Mouse (Mus musculus) ovary, postnatal 14 days (tissue): Measurements from ENCODE around the gene Cpped1.

Source experiments
- DNase-seq: peaks from one replicate; pipeline ENCODE4 v3.0.0; 2022; ENCODE audit warnings: low spot score

Gene Cpped1

DNA sequence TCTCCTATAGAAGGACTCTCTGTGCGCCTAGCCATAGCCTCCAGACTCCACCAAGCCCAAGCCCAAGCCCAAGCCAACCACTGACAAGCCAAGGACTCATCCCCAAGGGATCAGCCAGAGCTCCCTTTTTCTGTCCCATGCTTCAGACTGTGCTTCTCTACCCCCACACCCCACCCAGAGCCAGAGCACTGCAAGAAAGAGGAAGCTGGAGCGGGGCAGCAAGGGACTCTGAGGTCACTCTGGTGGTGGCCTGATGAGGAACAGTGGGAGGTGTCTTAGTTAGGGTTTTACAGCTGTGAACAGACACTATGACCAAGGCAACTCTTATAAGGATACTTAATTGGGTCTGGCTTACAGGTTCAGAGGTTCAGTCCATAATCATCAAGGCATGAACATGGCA, 65.8 kb downstream of the Cpped1 start:
- no peak for DNase-seq

DNA sequence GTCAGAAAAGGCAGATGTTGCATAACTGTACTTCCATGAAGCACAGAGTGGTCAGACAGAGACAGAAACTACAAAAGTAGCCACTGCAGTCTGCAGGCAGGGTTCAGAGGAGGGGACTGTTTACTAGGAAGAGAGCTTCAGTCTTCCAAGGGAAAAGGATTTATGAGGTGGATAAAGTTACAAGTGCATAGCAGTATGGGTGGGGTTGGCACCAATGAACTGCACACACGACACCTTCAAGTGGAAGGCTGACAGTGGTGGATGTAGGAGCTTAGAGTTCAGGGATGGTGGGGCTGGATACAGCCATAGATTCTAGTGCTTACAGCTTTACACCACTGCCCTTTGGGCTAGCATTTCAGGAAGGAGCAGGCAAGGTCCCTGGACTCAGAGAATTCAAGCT, 75.8 kb downstream of the Cpped1 start:
- DNase-seq: no peak

DNA sequence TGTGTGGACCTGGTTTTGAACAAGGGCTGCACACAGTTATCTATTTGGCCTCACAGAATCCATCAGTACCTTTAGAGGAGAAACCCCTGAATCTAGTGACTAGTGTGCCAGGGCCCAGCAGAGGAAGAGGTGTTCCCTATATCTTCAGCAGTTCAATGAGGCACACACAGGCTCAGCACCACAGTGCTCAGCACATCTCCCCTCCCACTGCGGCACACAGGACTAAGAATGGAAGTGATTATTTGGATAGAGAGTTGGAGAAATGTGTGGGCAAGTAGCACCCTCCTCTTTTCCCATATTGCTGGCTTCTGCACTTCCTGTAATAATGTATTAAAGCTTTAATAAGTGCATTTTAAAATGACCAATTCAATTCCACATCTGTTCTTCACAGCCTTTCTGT, 80.4 kb downstream of the Cpped1 start:
- no peak for DNase-seq

DNA sequence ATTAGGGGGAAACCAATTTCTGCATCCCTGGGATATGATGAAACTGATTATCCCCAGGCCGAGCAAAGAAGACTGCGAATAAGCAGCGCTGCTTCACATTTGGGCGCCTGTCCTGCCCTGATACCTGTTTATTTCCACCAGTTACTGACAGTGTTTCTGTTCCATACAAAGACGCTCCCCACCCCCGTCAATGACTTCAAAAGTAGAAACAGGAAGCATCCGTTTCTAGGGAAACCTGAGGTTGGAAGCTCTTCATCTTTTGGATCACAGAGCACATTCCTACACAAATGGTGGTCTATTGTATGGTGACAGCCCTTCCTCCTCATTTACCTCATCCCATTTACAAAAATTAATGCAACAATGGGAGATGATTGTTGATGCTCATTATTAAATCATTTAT, 84.4 kb downstream of the Cpped1 start:
- DNase-seq: no peak

DNA sequence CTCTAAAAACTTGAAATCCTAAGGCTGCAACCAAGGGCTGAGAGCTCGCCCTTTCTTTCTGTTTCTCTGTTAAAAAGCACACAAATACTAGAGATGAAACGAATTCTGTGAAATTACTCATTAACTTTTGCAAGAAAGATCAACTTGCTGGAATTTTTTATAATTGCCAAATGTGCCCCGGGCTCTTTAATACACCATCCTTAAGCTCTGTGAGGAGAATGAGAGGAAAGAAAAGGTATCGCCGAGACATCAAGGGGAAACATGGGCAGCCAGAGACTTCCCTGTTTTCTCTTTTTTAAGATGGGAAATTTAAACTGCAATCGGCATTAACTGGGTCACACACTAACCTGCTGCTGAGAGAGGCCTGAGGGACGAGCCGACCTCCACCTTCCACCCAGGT, 84.9 kb downstream of the Cpped1 start:
- no peak for DNase-seq

DNA sequence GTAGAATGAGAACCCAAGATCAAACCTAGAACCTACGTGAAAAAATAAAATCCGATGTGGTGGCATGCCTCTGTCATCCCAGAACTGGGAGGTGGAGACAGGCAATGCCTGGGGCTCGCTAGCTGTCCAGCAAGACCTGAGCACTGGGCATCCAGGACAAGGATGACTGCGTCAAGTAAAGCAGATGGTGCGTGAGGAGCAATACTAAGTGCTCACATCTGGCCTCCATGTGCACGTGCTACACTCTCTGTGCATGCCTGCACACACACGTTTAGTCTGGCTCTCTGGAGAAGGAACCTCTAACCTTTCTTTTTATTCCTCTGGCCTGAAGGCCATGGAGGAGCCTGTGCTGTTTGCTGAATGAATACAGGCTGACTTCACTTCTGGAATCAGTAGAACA, 88.5 kb downstream of the Cpped1 start:
- no peak for DNase-seq

DNA sequence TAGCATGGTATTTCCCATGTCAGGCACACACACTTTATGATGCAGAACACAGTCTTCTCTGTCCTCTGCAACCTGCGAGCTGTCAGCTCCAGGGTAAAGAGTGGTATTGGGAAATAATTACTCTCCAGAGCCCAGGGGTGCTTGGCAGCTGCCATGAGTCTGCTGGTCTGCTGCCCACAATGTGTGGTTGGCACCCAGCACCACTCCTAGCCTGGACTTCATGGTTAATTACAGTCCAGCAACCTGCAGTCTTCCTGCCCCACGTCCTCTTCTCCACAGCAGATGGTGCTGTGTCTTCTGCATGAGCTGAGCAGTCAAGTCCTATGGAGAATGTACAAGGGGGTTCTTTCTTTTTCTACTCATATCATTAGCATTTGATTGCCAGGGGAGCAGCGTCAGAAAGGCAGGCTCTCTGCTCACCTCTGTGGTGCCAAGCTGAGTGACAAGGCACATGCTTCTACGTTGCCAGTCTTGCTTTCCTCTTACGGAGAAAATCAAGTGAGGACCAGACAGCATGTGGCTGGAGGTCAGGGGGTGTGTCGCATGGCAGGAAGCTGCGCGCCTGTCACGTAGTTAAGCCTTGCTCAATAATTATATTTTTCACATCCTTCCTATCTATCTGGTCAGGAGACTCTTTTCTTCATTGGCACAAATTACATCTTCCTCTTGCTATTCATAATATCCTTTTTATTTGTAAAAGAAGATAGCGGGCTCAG, 94.2 kb downstream of the Cpped1 start:
- DNase-seq: peak; percentile 9

DNA sequence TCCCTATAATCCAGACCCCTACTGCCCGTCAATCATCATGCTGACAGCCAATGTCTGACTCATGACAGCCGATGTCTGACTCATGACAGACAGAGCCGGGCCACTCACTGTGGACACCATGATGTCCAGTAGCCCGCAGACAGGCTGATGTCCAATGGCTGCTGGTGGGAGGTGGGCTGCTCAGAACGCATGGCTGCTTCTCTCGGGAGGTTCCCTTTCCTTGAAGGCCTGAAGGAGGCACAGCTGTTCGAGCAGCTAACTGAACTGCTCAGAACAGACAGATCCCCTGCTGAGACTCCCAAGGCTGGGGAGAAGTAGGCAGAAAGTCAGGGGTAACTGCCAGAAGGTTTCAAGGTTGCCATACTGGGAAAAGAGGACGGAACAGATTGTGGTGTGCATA, 97.1 kb downstream of the Cpped1 start:
- DNase-seq: no peak

DNA sequence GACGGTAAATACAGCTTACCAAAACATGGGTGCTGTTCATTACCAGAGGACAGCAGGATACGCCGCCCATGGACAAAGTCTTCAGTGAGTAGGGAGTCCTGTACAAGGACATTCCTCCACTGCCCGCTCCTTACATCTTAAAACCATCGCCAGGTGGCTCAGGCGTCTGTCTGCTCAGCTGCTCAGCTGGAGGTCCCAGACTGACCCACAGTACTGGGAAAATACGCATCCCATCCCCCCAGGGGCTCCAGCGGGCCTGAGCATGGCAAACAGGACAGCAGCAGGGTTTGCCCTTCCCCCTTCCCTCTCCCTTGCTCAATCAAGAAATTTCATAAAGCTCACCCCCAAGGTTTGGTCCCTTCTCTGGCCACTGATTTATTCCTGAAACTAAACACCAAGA, 99.6 kb downstream of the Cpped1 start:
- DNase-seq: no peak

DNA sequence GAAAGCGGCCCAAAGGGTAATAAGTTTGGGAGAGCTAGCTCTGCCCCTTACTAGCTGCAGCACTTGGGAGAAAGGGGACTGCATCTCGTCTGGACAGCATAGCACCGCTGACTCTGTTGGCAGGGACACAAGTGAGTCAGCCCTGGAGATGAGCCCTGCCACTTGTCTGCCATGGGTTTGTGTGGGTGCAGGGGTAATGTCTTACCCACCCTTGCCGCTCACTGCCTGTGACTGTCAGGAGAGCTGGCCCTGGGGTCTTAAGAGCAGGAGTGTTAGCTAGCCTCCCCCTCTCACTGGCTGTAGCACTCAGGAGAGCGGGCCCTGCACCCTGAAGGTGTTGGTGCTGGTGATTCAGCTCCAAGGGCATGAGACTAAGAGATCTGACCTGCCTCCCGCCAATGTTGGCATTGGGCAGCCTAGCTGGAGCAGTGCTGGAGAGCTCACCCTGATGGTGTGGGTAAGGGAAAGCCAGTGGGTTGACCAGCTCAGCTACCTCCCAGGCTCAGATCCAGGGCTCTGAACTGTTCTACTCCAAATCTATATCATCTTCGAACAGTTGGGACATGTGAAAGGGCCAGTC, 107.2 kb downstream of the Cpped1 start:
- DNase-seq: no peak

DNA sequence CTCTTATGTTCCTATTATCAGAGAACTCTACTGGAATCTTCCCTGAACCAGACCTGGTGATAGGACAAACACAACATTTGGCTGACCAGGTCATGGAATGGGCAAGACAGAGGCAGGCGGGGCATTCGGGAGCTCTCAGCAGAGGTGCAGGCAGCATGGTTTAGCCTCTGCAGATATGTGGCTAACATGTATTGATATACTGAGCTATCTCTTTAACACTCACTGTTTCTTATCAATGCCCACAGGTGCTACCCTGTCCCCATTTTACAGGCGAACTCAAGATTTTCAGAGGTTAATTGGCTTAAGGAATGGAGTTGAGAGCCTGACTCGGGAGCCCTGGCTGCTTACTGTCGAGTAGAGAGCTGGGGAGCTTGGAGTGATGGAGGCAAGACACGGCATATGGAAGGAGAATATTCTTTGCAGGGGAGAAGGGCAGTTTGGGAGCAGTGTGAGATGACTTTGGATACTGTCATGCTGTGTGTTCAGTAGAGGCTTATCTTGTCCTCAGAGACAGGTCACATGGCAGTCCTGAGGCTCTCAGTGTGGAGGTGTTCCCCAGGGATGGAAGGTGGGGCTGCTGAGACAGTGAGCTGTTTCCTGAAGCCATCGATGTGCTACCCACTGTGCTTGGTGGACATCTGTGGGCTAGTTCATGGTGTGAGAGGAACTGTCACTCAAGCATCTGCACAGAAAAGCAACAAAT, 113.3 kb downstream of the Cpped1 start:
- no peak for DNase-seq

DNA sequence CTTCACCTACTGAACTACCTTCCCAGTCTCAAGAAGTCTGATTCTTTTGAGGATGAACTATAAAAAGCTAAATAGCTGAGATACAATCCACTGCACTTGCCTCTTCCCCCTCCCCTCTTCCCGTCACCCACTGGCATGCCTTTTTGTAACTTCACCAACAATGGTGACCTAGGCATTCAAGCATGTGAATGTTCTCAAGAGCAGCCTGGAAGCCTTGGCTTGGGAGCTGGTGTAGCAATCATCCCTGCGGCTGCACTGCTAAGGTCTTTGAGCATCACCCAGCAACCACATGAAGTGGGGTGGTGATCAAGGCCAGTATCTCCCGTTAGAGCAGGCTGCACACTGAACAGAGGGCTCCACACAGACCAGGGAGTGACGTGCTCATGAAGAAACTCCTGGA, 114.6 kb downstream of the Cpped1 start:
- DNase-seq: no peak

DNA sequence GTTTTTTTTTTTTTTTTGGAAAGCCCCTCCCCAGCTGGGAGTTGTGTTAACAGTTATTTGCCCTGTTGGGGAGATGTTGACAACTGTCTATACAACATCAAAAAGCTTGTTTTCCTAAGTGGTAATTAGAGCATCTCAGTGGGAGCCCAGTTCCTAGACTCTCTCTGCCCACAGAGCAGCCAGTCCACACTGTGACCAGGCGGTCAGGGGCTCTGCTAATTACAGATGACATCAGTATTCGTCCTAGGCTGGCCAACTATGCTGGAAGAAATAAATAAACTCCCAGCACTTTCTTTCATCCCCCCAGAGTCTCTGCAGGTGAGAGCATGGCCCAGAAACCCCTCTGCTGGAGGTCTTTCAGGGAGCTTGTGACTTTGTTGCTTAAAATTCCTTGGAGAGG, 115.9 kb downstream of the Cpped1 start:
- no peak for DNase-seq

DNA sequence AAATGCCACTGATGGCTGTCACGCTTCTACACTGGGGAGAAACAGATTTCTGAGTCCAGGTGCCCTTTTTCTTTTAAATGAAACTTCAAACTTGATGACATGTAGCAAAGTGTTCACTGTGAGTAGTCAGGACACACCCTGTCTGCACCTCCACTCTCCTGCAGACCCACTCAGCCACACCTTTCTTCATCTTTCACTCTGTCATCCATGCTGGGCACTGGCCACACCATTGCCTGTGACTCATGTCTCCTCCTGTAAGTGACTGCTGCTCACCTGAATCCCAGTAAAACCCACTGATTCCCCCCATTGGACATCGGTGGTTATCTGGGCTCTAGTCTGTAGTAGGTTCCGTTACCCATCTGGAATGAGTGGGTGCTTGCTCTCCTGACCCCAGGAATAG, 118.8 kb downstream of the Cpped1 start:
- DNase-seq: no peak

DNA sequence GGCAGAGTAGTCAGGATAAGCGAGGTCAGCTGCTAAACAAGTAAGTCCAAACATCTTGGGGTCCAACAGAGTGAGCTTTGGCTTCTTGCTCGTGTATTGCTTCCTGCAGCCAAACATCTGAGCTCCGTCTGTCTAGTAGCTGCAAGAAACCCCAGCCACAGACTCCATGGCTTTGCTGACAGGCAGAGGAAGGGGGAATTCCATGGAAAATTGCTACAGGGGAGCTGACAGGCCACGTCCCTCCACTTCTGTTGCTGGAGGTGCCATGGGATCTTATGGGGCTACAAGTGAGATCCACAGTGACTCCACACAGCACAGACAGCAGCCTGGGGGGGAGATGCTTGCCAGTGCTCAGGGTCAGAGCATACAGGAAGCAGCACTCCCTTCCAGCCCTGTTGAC, 123.4 kb downstream of the Cpped1 start:
- no peak for DNase-seq

DNA sequence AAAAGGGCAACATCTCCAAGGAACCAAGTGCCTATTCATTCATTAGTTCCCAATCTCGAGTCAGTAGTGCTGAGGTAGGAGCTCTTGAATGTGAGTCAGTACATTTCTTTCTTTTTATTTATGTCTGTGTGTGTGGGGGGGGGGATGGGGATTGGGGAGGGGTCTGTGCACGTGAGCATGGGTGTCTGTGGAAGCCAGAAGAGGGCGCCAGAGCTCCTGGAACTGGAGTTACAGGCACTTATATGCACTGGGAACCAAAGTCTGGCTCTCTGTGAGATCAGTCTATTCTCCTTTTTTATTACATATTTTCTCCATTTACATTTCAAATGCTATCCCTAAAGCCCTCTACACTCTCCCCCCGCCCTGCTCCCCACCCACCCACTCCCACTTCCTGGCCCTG, 124.9 kb downstream of the Cpped1 start:
- no peak for DNase-seq

DNA sequence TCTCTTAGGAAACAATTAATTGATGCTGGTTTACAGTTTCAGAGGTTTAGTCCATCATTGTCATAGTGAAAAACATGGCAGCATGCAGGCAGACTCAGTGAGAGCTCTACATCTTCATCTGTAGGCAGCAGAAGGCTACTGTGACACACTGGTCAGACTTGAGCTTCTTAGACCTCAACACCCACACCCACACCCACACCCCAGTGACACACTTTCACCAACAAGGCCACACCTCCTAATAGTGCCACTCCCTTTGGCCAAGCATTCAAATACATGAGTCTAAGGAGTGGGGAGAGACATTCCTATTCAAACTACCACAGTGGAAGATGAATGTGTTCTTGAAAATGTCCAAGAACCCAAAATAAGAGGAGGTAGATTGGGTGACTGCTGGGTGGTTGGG, 125.9 kb downstream of the Cpped1 start:
- DNase-seq: no peak

DNA sequence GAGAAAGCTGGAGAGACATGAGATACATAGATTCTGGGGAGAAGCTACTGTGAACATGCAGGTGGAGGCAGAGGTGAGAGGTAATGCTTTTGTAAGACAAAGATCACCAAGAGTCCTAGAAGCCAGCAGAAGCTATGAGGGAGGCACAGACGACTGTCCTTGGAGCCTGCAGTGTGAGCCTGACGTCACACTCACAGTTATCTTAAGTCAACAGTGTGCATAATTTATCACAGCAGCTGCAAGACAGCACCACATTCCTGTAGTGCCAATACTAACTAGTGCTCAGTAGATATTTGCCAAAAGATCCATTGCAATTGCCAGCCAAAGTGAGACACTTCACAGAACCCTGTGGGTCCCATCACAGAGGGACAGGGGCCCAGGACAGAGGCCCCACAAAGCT, 127.2 kb downstream of the Cpped1 start:
- DNase-seq: no peak

DNA sequence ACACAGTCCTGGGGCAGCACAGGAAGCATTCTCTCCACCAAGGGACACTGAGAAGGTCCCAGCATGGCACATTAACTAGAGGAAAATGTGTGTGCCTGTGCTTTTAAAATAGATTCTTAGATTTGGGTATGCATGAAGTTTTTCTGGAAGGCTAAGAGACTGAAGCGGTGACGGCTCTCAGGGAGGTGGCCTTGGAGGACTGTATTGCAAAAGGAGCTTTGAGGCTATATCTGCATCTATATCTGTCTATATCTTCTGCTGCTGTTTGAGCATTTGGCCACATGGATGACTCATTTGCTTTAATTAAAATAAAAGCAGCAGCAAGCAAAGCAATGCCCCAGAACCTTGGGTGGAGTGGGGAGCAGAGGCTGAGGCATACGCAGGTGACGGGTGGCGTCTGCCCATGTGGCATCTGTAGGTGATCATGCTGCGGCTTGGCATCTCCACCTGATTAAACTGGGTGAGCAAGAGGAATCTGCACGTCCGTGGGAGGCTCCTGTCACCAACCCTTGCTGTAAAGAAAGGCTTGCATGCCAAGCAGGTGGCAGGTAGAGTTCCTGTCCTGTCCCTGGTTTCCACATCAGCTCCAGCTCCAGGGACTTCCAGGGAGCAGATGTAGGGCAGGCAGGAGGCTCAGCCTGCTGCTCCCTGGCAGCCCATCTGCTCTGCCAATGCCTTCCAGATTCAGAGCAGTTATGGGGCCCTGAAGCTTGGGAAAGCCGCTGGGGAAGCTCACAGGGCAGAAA, 130.4 kb downstream of the Cpped1 start:
- no peak for DNase-seq

DNA sequence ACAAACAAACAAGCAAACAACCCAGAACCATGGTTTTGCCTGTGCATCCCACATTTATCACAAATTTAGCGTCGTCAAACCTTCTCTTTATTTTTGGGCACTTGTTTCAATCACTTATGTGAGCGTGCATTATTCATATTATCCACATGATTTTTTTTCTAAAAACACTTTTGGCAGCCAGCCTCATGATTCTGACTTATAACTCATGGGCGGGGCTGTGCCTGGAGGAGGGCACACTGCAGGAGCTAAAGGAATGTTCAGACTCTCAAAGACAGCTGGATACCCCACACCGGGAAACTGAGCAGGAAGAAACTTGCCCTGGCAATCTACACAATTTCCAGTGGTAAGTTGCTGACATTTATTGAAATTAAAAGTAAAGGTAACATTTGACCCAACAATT, 131.1 kb downstream of the Cpped1 start:
- DNase-seq: no peak

DNA sequence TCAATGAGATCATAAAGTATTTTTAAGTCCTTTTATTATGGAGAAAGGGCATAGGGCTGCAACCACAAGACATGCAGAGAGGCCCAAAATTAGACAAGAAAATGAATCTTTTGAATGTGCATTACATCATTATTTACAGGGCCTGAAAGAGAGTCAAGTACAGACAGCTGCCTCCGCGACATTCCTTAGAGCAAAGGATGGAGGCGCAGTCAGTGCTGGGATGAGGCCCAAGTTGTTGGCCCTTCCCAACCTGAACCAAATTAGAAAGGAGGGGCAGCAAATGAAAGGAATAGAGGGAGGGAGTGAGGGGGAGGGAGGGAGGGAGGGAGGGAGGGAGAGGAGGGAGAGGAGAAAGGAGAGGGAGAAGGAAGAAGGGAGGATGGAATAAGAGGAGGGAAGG, 132.7 kb downstream of the Cpped1 start:
- no peak for DNase-seq

DNA sequence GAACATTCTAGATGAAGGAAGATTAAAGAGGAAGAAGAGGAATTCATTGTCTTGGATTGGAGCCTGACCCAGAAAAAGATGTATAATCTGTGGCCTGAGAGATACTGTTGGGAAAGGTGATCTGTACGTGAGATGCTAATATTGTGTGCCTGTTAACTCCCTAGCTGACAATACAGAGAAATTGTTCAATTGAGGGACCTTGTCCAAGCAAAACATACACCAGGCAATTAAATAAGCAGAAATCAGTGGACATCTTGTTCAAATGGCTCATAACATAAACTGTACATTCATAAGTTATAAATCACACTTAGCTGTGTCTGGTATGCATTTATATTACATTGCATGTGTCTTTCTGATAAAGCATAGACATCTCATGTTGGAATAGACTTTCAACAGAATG, 134.9 kb downstream of the Cpped1 start:
- DNase-seq: no peak

DNA sequence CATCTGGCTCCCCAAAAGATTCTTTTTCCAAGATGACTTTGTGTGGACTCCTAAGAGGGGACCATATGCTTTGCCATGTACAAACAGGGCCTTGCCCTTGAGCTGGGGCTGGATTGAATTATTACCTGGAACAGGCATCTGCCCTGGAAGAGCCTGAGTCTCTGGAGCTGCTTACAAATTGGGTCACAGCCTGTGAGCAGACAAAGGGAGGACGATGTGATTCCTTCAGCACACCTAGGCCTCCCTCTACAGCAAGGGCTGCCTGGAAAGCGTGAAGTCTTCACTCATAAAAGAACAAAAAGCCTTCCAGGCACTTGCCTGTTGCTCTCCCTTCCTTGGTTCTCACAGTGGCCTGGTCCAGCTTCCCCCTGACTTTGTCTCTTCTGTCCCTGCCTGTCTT, 136.9 kb downstream of the Cpped1 start:
- no peak for DNase-seq
